Mouse (Mus musculus): ENCODE data around the gene Cdk5rap2. TPM values are rescaled to one million over a fixed set of nuclear protein-coding genes. Genes with fewer than 3 reads are reported as not detected.

The Cdk5rap2 gene
- polyA plus RNA-seq, 1 experiment from 2014 or later, result 25.4 TPM

DNA sequence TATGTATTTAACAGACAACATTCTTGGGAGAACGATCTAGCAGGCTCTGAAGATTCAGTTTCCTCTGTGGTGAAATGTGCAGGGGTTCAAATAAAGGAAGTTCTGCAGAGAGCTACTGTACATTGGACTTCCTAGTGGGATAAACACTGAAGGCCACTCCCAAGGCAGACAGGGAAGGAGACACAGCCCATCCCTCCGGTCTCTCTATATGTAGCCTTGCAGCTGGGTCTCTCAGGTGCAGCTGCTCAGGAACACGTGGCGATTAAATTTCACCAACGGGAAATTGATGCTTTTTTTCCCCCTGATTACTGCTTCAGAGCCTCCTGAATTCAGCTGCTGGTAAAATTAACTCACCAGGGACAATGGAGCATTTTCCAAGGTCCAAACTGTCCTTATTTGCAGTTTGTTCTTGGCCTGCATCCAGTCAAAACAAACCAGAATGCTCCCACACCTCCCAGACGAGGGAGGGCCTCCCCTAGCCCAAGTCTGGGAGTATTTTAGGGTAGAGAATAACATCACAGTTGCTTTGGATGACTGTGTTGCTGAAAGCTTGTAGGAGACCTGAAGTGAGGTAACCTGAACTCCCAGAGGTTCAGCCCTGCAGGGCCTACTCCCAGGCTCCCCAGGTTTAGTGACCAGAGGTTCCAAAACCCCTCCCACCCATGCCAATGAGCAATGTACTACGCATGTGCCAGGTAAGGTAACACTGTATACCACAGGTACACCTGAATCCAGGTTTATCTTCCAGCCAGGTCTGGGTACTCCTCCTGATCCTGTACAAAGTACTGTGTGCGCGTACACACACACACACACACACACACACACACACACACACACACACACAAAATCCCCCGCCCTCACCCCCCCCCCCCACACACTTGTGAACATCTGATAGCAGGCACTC is 189.7 kb downstream of the Cdk5rap2 start:
- peak; percentile 78 for ATAC-seq (ENCODE audit: low FRiP score, low read depth)
- no peaks in the 10 kb centered on the region for H3K27me3 ChIP-seq
- H3K36me3 ChIP-seq, result peaks cover 53% of the 10 kb centered on the region
- no peak overlapping the region for H3K9ac ChIP-seq
- H3K4me3 ChIP-seq, result no peak overlapping the region
- peak overlapping the region; percentile 33; the same call in 1 of the 2 replicates for H3K27ac ChIP-seq
- no peak overlapping the region for H3K4me2 ChIP-seq (replicated peaks)
- H3K9me3 ChIP-seq, result no peaks in the 10 kb centered on the region
- WGBS, result 63% methylated on average over 10 of the region's 10 CpGs
- peaks cover 27% of the 10 kb centered on the region for H3K4me1 ChIP-seq

DNA sequence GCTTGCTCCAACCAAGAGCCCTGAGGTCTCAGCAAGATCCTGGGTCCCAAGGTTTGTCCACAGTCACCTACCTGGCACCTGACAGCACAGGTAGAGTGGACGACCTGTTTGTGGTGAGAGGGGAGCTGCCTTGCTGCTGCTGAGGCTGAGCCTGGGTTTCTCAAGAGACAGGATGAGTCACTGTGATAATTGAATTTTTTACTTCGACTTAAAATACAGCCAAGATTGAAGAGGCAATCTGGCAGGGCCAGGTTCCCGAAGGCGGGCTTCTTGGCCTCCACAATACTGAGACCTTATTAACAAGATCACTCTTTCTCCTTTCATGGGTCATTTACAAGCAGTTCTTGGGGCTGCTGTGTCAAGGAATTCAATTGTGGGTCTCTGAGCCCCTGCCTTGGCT is 190.5 kb downstream of the Cdk5rap2 start:
- WGBS, result 82% methylated on average over 4 of the region's 4 CpGs
- no peak overlapping the region for H3K4me2 ChIP-seq (replicated peaks)
- no peaks in the 10 kb centered on the region for H3K9me3 ChIP-seq
- H3K27ac ChIP-seq, result peak overlapping the region; percentile 33; the same call in 1 of the 2 replicates
- ATAC-seq (ENCODE audit: low FRiP score, low read depth), result no peak
- H3K4me3 ChIP-seq, result no peak overlapping the region
- no peak overlapping the region for H3K9ac ChIP-seq
- no peaks in the 10 kb centered on the region for H3K27me3 ChIP-seq
- H3K36me3 ChIP-seq, result peaks cover 47% of the 10 kb centered on the region
- peaks cover 27% of the 10 kb centered on the region for H3K4me1 ChIP-seq

DNA sequence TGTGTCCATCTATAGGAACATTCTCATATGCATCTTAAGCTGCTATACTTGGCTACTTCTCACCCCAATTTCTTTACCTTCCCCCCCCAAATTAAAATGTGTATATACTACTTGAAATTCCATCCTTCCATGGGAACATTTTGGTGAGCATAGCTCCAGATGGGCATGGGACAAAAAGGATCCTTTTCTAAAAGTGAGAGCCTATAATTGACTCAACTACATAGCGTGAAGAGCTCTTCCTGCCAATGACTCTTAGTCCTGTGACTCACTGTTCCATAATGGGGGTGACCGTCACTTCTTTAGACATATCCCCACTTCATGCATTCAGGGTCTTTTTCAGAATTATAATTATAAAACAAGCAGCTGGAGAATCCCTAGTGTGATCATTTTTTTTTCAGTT is 224.3 kb downstream of the Cdk5rap2 start:
- Histone ChIP-seq H3K27me3 (no peaks in the 10 kb centered on the region), H3K9me3 (no peaks in the 10 kb centered on the region), H3K4me3 (no peak overlapping the region), H3K27ac (no peak overlapping the region), H3K9ac (no peak overlapping the region), H3K4me1 (no peaks in the 10 kb centered on the region), H3K4me2 (replicated peaks) (no peak overlapping the region), H3K36me3 (no peaks in the 10 kb centered on the region)
- WGBS, result 92% methylated on average over 2 of the region's 2 CpGs
- no peak for ATAC-seq (ENCODE audit: low FRiP score, low read depth)

Other genes starting within 250 kb of the Cdk5rap2 start
- gene Megf9, start 124.6 kb upstream of the Cdk5rap2 start, polyA plus RNA-seq (2015; fragmentation: Nextera tagmentation; extraction: Ambion mirVana), result 11.8 and 11.9 TPM in 2 replicates

Measured in limb, embryonic 13.5 days (tissue).